Mouse (Mus musculus): ENCODE measurements around the gene Csf1. TPM values are rescaled to one million over a fixed set of nuclear protein-coding genes. Genes with fewer than 3 reads are reported as not detected.

Gene Csf1
- total and polyA plus RNA-seq, 3 experiments, result 30.0 to 41.7 (median 32.9) TPM

DNA sequence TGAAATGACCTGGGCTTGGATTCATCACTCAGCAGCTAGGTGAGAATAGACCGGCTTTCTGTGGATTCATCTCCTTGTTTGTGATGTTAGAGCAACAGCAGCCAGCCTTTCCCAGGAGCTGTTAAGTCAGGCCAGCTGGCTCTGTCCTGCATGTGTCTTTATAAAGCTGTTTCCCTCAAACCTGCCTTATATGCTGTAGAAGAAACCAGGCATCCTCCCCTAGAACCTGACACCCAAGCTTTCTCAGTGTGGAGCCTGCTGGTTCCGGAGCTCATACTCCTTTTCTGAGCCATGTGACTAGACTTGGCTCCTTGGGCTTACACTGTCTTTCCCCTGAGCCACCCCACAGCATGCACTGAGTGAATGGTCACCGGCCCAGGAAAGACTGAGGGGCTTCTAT, 8.7 kb downstream of the Csf1 start:
- no peak for DNase-seq
- no peak overlapping the region for H3K4me3 ChIP-seq
- peaks cover 16% of the 10 kb centered on the region for H3K4me1 ChIP-seq (ENCODE audit: control insufficient read depth, insufficient read depth, low read length)
- WGBS, result 54% methylated on average over 3 of the region's 3 CpGs
- intact Hi-C loops (cut with DNase I), result no loop called here
- H3K36me3 ChIP-seq (ENCODE audit: control insufficient read depth, insufficient read depth, low read length), result peaks cover 44% of the 10 kb centered on the region
- no peaks in the 10 kb centered on the region for H3K79me2 ChIP-seq (replicated peaks; ENCODE audit: control insufficient read depth, insufficient read depth, low read length)
- H3K9ac ChIP-seq (ENCODE audit: low read depth, low read length), result no peak overlapping the region
- H3K27ac ChIP-seq, result no peak overlapping the region; the same call in 1 of the 2 replicates
- H3K27me3 ChIP-seq (ENCODE audit: control insufficient read depth, insufficient read depth, low read length), result no peaks in the 10 kb centered on the region
- no peak for TF ChIP-seq CTCF (IDR thresholded peaks at IDR 0.05)

DNA sequence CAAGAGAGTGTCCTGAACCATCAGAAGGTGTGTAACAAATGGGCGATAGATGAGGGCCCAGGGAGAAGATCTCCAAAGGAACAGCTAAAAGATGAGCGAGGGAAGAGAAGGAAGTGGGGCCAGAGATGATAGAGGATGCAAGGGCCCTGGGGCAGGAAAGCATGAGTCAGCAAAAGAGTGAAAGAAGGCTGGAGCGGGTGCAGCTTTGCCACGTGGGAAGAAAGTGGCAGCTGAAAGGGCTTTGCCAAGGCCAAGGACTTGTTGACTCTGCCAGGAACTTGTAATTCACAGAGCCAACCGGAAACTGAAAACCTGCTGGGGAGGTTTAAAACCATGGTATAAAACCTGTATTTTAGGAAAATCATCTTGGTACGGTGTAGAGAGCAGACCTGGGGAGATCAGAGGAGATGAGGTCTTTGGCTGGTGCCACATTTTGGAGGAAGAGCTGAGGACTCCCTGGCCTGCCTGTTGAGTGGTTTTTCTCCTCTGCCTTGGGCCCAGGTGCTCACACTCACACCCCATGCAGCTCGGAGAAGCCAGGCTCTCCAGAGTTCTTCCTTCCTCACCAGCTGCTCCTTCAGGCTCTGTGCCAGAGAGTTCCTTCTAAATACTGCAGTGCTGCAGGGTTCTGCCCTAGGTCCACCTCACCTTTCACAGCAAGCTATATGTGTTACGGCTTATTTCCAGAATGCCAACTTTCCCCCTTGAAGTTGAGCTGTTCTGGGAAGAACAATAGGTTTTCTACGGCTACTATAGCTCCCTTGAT, 9.3 kb downstream of the Csf1 start:
- H3K4me3 ChIP-seq, result no peak overlapping the region
- TF ChIP-seq EP300 (IDR thresholded peaks at IDR 0.05; ENCODE audit: insufficient read depth, low read depth, low read length), result no peak
- no peak for TF ChIP-seq CTCF (IDR thresholded peaks at IDR 0.05)
- TF ChIP-seq POLR2A (IDR thresholded peaks at IDR 0.05; ENCODE audit: insufficient read depth, low read depth, low read length), result no peak
- H3K36me3 ChIP-seq (ENCODE audit: control insufficient read depth, insufficient read depth, low read length), result peaks cover 45% of the 10 kb centered on the region
- H3K9ac ChIP-seq (ENCODE audit: low read depth, low read length), result no peak overlapping the region
- peak overlapping the region; percentile 34 for H3K27ac ChIP-seq
- no peaks in the 10 kb centered on the region for H3K27me3 ChIP-seq (ENCODE audit: control insufficient read depth, insufficient read depth, low read length)
- peak in 1 of 2 experiments; percentile 54 for DNase-seq
- no peaks in the 10 kb centered on the region for H3K79me2 ChIP-seq (replicated peaks; ENCODE audit: control insufficient read depth, insufficient read depth, low read length)
- WGBS, result 47% methylated on average over 9 of the region's 9 CpGs
- intact Hi-C loops (cut with DNase I), result no loop called here
- H3K4me1 ChIP-seq (ENCODE audit: control insufficient read depth, insufficient read depth, low read length), result peaks cover 15% of the 10 kb centered on the region

DNA sequence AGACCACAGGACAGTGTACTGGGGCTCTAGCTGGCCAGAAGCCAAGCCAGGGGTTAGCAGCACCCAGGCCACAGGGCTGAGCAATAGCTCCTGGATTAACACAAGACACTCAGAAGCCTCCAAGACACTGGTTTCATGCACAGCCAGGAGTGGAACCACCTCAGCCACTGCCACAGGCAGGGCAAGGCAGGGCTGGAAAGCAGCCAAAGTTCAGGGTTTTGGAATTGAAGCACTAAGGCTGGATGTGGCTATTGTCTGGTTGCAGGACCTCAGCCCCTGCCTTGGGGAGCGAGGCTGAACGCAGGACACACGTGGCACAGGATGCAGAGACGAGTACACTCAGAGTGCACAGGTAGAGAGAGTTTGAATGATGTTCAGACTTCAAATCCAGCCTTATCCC, 10.8 kb downstream of the Csf1 start:
- H3K4me3 ChIP-seq, result no peak overlapping the region
- no peak for DNase-seq
- H3K27me3 ChIP-seq (ENCODE audit: control insufficient read depth, insufficient read depth, low read length), result no peaks in the 10 kb centered on the region
- 43% methylated on average over 4 of the region's 4 CpGs for WGBS
- H3K79me2 ChIP-seq (replicated peaks; ENCODE audit: control insufficient read depth, insufficient read depth, low read length), result no peaks in the 10 kb centered on the region
- H3K9ac ChIP-seq (ENCODE audit: low read depth, low read length), result no peak overlapping the region
- peaks cover 44% of the 10 kb centered on the region for H3K36me3 ChIP-seq (ENCODE audit: control insufficient read depth, insufficient read depth, low read length)
- peaks cover 11% of the 10 kb centered on the region for H3K4me1 ChIP-seq (ENCODE audit: control insufficient read depth, insufficient read depth, low read length)
- H3K27ac ChIP-seq, result no peak overlapping the region
- TF ChIP-seq CTCF (IDR thresholded peaks at IDR 0.05), result no peak
- TF ChIP-seq EP300 (IDR thresholded peaks at IDR 0.05; ENCODE audit: insufficient read depth, low read depth, low read length), result no peak
- no peak for TF ChIP-seq POLR2A (IDR thresholded peaks at IDR 0.05; ENCODE audit: insufficient read depth, low read depth, low read length)
- intact Hi-C loops (cut with DNase I), result no loop called here

DNA sequence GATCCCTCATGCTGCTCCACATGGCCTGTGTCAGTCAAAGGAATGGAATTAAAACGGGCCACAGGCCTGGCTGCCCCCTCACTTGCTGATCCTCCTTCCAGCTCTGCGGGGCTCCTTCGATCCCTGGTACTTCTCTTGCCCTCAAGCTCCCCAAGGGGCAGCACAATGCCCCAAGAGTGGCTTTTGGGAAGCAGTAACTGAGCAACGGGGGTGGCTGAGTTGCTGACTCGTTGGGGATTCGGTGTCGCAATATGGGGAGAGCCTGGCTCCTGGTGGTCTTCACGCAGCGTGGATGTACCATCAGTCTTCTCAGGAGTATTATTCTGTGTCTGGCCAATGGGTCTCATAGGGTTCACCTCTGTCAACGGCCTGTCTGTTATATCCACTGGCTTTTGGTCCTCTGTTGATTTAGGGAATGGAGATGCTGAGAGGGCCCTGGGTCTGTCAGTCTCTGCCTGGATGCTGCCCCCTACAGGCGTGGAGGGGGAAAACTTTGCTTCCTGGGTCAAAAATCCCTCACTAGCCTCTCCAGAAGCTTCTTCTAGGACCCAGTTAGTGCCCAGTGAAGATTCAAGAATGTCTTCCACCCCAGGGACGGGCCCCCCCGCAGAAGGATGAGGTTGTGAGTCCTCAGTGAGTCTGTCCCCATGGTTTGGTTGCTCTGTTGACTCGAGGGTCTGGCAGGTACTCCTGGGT, 11.9 kb downstream of the Csf1 start:
- Histone ChIP-seq H3K36me3 (ENCODE audit: control insufficient read depth, insufficient read depth, low read length) (peaks cover 48% of the 10 kb centered on the region), H3K27ac (no peak overlapping the region), H3K79me2 (replicated peaks; ENCODE audit: control insufficient read depth, insufficient read depth, low read length) (no peaks in the 10 kb centered on the region), H3K27me3 (ENCODE audit: control insufficient read depth, insufficient read depth, low read length) (no peaks in the 10 kb centered on the region), H3K9ac (ENCODE audit: low read depth, low read length) (no peak overlapping the region), H3K4me3 (no peak overlapping the region), H3K4me1 (ENCODE audit: control insufficient read depth, insufficient read depth, low read length) (peaks cover 15% of the 10 kb centered on the region)
- intact Hi-C loops (cut with DNase I), result no loop called here
- DNase-seq, result no peak
- 88% methylated on average over 14 of the region's 14 CpGs for WGBS
- TF ChIP-seq POLR2A (IDR thresholded peaks at IDR 0.05; ENCODE audit: insufficient read depth, low read depth, low read length) (no peak), CTCF (IDR thresholded peaks at IDR 0.05) (peak; percentile 63)

DNA sequence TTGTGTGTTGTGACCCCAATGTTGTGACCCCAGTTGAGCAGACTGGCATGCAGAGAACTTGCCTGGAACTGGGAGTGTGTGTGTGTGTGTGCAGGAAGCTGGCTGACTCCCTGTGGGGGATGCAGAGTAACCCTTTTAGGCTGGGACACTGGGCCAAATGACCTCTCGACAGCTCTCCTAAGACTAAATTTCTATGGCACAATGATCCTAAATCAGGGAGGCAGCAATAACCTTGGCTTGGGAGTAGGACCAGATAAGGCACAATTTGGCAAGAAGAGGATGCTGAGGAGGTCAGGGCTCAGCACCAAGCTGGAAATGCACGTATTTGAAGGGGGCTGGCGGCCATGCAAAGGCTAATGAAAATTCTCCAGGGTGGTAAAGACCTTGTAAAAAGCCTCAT, 14.2 kb downstream of the Csf1 start:
- intact Hi-C loops (cut with DNase I), result no loop called here
- Histone ChIP-seq H3K27ac (no peak overlapping the region), H3K4me1 (ENCODE audit: control insufficient read depth, insufficient read depth, low read length) (peaks cover 23% of the 10 kb centered on the region), H3K36me3 (ENCODE audit: control insufficient read depth, insufficient read depth, low read length) (peaks cover 37% of the 10 kb centered on the region), H3K27me3 (ENCODE audit: control insufficient read depth, insufficient read depth, low read length) (no peaks in the 10 kb centered on the region), H3K79me2 (replicated peaks; ENCODE audit: control insufficient read depth, insufficient read depth, low read length) (no peaks in the 10 kb centered on the region), H3K9ac (ENCODE audit: low read depth, low read length) (no peak overlapping the region), H3K4me3 (no peak overlapping the region)
- TF ChIP-seq POLR2A (IDR thresholded peaks at IDR 0.05; ENCODE audit: insufficient read depth, low read depth, low read length) (no peak), CTCF (IDR thresholded peaks at IDR 0.05) (no peak), EP300 (IDR thresholded peaks at IDR 0.05; ENCODE audit: insufficient read depth, low read depth, low read length) (no peak)
- DNase-seq, result no peak
- 46% methylated on average over 3 of the region's 3 CpGs for WGBS

DNA sequence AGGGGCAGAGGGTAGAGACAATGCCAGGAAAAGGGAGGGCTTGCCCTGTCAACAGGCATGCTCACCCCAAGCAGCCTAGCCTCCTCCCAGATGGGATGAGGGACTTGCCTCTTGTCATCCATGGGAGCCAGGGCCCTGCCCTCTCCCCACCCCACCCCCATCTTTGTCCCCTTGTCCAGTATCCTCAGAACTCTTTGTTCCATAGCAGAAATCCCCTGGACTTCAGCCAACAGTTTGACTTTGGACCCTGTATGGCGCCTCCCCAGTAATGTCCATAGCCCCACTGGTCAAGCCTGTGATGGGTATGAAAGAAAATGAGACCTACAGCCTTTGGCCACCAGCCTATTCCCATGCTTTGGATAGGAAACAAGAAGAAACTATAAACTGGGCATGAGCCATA, 16.6 kb downstream of the Csf1 start:
- Histone ChIP-seq H3K4me3 (no peak overlapping the region), H3K79me2 (replicated peaks; ENCODE audit: control insufficient read depth, insufficient read depth, low read length) (no peaks in the 10 kb centered on the region), H3K27ac (peak overlapping the region; percentile 67), H3K27me3 (ENCODE audit: control insufficient read depth, insufficient read depth, low read length) (no peaks in the 10 kb centered on the region), H3K9ac (ENCODE audit: low read depth, low read length) (no peak overlapping the region), H3K36me3 (ENCODE audit: control insufficient read depth, insufficient read depth, low read length) (peaks cover 35% of the 10 kb centered on the region), H3K4me1 (ENCODE audit: control insufficient read depth, insufficient read depth, low read length) (peaks cover 23% of the 10 kb centered on the region)
- TF ChIP-seq EP300 (IDR thresholded peaks at IDR 0.05; ENCODE audit: insufficient read depth, low read depth, low read length) (no peak), POLR2A (IDR thresholded peaks at IDR 0.05; ENCODE audit: insufficient read depth, low read depth, low read length) (no peak), CTCF (IDR thresholded peaks at IDR 0.05) (no peak)
- no peak for DNase-seq
- intact Hi-C loops (cut with DNase I), result no loop called here
- 57% methylated on average over 1 of the region's 1 CpGs for WGBS
